Comparison of ENCODE assay signal across 12 mouse cellular contexts in genomic region chr6:101214734-101215435, GRCm38 (mm10).
A peak's percentile ranks its signal among the peaks of the same experiment; 100 is the strongest.
DNase-seq lines count a peak whose midpoint lies in the region; ATAC-seq and TF ChIP-seq lines count a peak whose summit lies in the region.
"Had no signal": no experiment of that assay in that cellular context is flagged by ENCODE, and none has a peak within 500 bp of the region (broad histone marks: within the 10 kb centered on the region; RNA-seq: fewer than 3 reads in every experiment).

No protein-coding gene starts in this region.

- no peak overlapping the region for H3K4me3 ChIP-seq in heart, embryonic 14.5 days (ENCODE audit: control insufficient read depth in 1 of 2, insufficient read depth in 1 of 2, low read depth in 1 of 2, low read length in 2 of 2)
- no peak overlapping the region for H3K4me3 ChIP-seq in lung, embryonic 16.5 days (ENCODE audit: low read length)
- no peak overlapping the region for H3K4me3 ChIP-seq in lung, adult 2 months (replicated peaks; ENCODE audit: extremely low read depth, low read depth, low read length)
- H3K4me3 ChIP-seq in intestine, embryonic 15.5 days (replicated peaks) = no peak overlapping the region; the same call in 1 of the 2 replicates
- H3K4me3 ChIP-seq in stomach, postnatal 0 days (ENCODE audit: low read depth, low read length) = no peak overlapping the region
- H3K4me3 ChIP-seq in layer of hippocampus, adult 2 months = no peak overlapping the region
- H3K4me3 ChIP-seq: embryonic facial prominence, embryonic 13.5 days; liver, embryonic 13.5 days; midbrain, embryonic 15.5 days had no signal

- H3K4me2 ChIP-seq in heart, embryonic 14.5 days (ENCODE audit: low read length) = peak overlapping the region; percentile 22; the same call in 1 of the 2 replicates
- peak overlapping the region; percentile 34; the same call in 1 of the 2 replicates for H3K4me2 ChIP-seq in lung, embryonic 16.5 days (ENCODE audit: low read depth, low read length)
- H3K4me2 ChIP-seq in intestine, embryonic 15.5 days (replicated peaks) = peak overlapping the region; percentile 51
- no peak overlapping the region for H3K4me2 ChIP-seq in stomach, postnatal 0 days (replicated peaks; ENCODE audit: low read depth)
- H3K4me2 ChIP-seq: embryonic facial prominence, embryonic 13.5 days; liver, embryonic 13.5 days; midbrain, embryonic 15.5 days had no signal

- TF ChIP-seq EP300 in stomach, postnatal 0 days (optimal IDR thresholded peaks at IDR 0.05) = no peak

- peaks cover 4 to 14% of the 10 kb centered on the region in 2 experiments for H3K4me1 ChIP-seq in heart, embryonic 14.5 days (ENCODE audit: control insufficient read depth in 2 of 2, insufficient read depth in 2 of 2, low read length in 2 of 2)
- peaks cover 26% of the 10 kb centered on the region for H3K4me1 ChIP-seq in lung, embryonic 16.5 days (replicated peaks; ENCODE audit: control insufficient read depth, insufficient read depth, low read length)
- H3K4me1 ChIP-seq in lung, adult 2 months (ENCODE audit: control insufficient read depth, insufficient read depth, low read length) = peaks cover 4% of the 10 kb centered on the region
- H3K4me1 ChIP-seq in intestine, embryonic 15.5 days (replicated peaks) = peaks cover 5% of the 10 kb centered on the region; the same call in 1 of the 2 replicates
- H3K4me1 ChIP-seq in stomach, postnatal 0 days (replicated peaks; ENCODE audit: control insufficient read depth, insufficient read depth) = 0 out of 2 replicates have a peak, but pooled peaks cover 2% of the 10 kb centered on the region
- H3K4me1 ChIP-seq: liver, embryonic 13.5 days had no signal

- no peaks in the 10 kb centered on the region for H3K9me3 ChIP-seq in heart, embryonic 14.5 days (ENCODE audit: control insufficient read depth, low read length)
- no peaks in the 10 kb centered on the region for H3K9me3 ChIP-seq in lung, embryonic 16.5 days (ENCODE audit: control insufficient read depth, low read length)
- no peaks in the 10 kb centered on the region for H3K9me3 ChIP-seq in intestine, embryonic 15.5 days
- no peaks in the 10 kb centered on the region for H3K9me3 ChIP-seq in stomach, postnatal 0 days (ENCODE audit: control insufficient read depth, low read length)
- H3K9me3 ChIP-seq: embryonic facial prominence, embryonic 13.5 days; liver, embryonic 13.5 days; midbrain, embryonic 15.5 days had no signal

- H3K9ac ChIP-seq in heart, embryonic 14.5 days (ENCODE audit: low read length) = no peak overlapping the region
- no peak overlapping the region for H3K9ac ChIP-seq in lung, embryonic 16.5 days (ENCODE audit: low read length)
- H3K9ac ChIP-seq in intestine, embryonic 15.5 days = no peak overlapping the region
- H3K9ac ChIP-seq in stomach, postnatal 0 days (ENCODE audit: low read length) = no peak overlapping the region
- H3K9ac ChIP-seq: embryonic facial prominence, embryonic 13.5 days; liver, embryonic 13.5 days; midbrain, embryonic 15.5 days had no signal

- H3K27me3 ChIP-seq in heart, embryonic 14.5 days (ENCODE audit: control insufficient read depth, insufficient read depth, low read length) = no peaks in the 10 kb centered on the region
- H3K27me3 ChIP-seq in lung, embryonic 16.5 days (ENCODE audit: control insufficient read depth, insufficient read depth, low read depth, low read length) = no peaks in the 10 kb centered on the region
- H3K27me3 ChIP-seq in intestine, embryonic 15.5 days (replicated peaks) = no peaks in the 10 kb centered on the region
- no peaks in the 10 kb centered on the region for H3K27me3 ChIP-seq in stomach, postnatal 0 days (ENCODE audit: control insufficient read depth, insufficient read depth, low read length)
- H3K27me3 ChIP-seq: embryonic facial prominence, embryonic 13.5 days; liver, embryonic 13.5 days; midbrain, embryonic 15.5 days had no signal

- H3K27ac ChIP-seq in heart, embryonic 14.5 days (replicated peaks in 1 of 2; ENCODE audit: control insufficient read depth in 1 of 2, insufficient read depth in 1 of 2, low read depth in 2 of 2, low read length in 2 of 2) = no peak overlapping the region
- no peak overlapping the region for H3K27ac ChIP-seq in lung, embryonic 16.5 days (ENCODE audit: low read length)
- no peak overlapping the region for H3K27ac ChIP-seq in intestine, embryonic 15.5 days
- no peak overlapping the region for H3K27ac ChIP-seq in stomach, postnatal 0 days (replicated peaks)
- H3K27ac ChIP-seq in layer of hippocampus, adult 2 months = no peak overlapping the region
- H3K27ac ChIP-seq: embryonic facial prominence, embryonic 13.5 days; hindbrain, postnatal 0 days; liver, embryonic 13.5 days; midbrain, embryonic 15.5 days had no signal

- no peak for TF ChIP-seq POLR2A in lung, adult 2 months (IDR thresholded peaks at IDR 0.05; ENCODE audit: borderline replicate concordance, extremely low read depth, low read depth, low read length)

- no peak for TF ChIP-seq CTCF in lung, adult 2 months (IDR thresholded peaks at IDR 0.05; ENCODE audit: insufficient read depth, low read length)
- TF ChIP-seq CTCF in stomach, postnatal 0 days (IDR thresholded peaks at IDR 0.05; ENCODE audit: low read depth) = no peak
- no peak for TF ChIP-seq CTCF in layer of hippocampus, adult 2 months (conservative IDR thresholded peaks at IDR 0.05)

- ATAC-seq in heart, embryonic 14.5 days (ENCODE audit: insufficient number of reproducible peaks, insufficient read depth, low FRiP score, low read depth) = no peak
- no peak for ATAC-seq in lung, embryonic 16.5 days (ENCODE audit: low read depth)
- ATAC-seq in intestine, embryonic 15.5 days = peak; percentile 87
- ATAC-seq in stomach, postnatal 0 days (ENCODE audit: low FRiP score, low TSS enrichment) = peak; percentile 34; the same call in 1 of the 2 replicates
- ATAC-seq: hindbrain, postnatal 0 days; midbrain, embryonic 15.5 days had no signal

- H3K36me3 ChIP-seq in heart, embryonic 14.5 days (ENCODE audit: control insufficient read depth, insufficient read depth, low read length) = no peaks in the 10 kb centered on the region
- no peaks in the 10 kb centered on the region for H3K36me3 ChIP-seq in lung, embryonic 16.5 days (ENCODE audit: control insufficient read depth, insufficient read depth, low read length)
- no peaks in the 10 kb centered on the region for H3K36me3 ChIP-seq in intestine, embryonic 15.5 days
- no peaks in the 10 kb centered on the region for H3K36me3 ChIP-seq in stomach, postnatal 0 days (ENCODE audit: control insufficient read depth, insufficient read depth, low read length)
- H3K36me3 ChIP-seq: embryonic facial prominence, embryonic 13.5 days; liver, embryonic 13.5 days; midbrain, embryonic 15.5 days had no signal

- 84% methylated on average over 8 of the region's 8 CpGs for WGBS in heart, embryonic 14.5 days
- WGBS in lung, embryonic 16.5 days = 63% methylated on average over 8 of the region's 8 CpGs
- 72% methylated on average over 8 of the region's 8 CpGs for WGBS in lung, adult 2 months
- WGBS in intestine, embryonic 15.5 days = 57% methylated on average over 8 of the region's 8 CpGs
- 55% methylated on average over 8 of the region's 8 CpGs for WGBS in stomach, postnatal 0 days

- DNase-seq in heart, adult 18-20 months = no peak
- no peak for DNase-seq in lung, adult 2 months
- no peak for DNase-seq in stomach, postnatal 0 days (ENCODE audit: low spot score)
- DNase-seq in layer of hippocampus, adult 2 months (ENCODE audit: low spot score in 2 of 2) = no peak
- DNase-seq: cerebellum, adult 9-10 months; liver, embryonic 13.5 days had no signal

Comparison
In these comparisons a context has a peak if more than half of its experiments do, and no peak if none do; other contexts are left out.
1. ATAC-seq: peak in intestine, embryonic 15.5 days (single experiment) and stomach, postnatal 0 days (single experiment); none in heart, embryonic 14.5 days (single experiment) and lung, embryonic 16.5 days (single experiment).